Mouse (Mus musculus) heart, postnatal 0 days (tissue): ENCODE data around the gene Hoxb5. TPM values are rescaled to one million over a fixed set of nuclear protein-coding genes. Genes with fewer than 3 reads are reported as not detected.
A peak's percentile ranks its signal among the peaks of the same experiment; 100 is the strongest.

ENCODE experiments used
- ATAC-seq: fragments of 200-750 bp; cut with Nextera tagmentation; 2 replicates; pipeline ENCODE4 v1.8.0; 2017; ENCODE audit warnings: low read depth, moderate number of reproducible peaks, moderate library complexity; ENCODE audit not compliant: insufficient read depth
- DNase-seq: peaks from one replicate; pipeline ENCODE4 v3.0.0-alpha.2; 2016; ENCODE audit warnings: low spot score
- H3K27ac ChIP-seq: fragments of 300-500 bp; sonication (generic); 2 replicates; pipeline ENCODE4 v1.5.1; 2014; ENCODE audit warnings: low read depth, mild to moderate bottlenecking
- H3K27me3 ChIP-seq: fragments of 300-500 bp; sonication (generic); 2 replicates; pipeline ENCODE4 v1.6.1; 2014; ENCODE audit warnings: low read length, mixed read lengths; ENCODE audit not compliant: control insufficient read depth, insufficient read depth
- H3K36me3 ChIP-seq: fragments of 300-500 bp; sonication (generic); replicated peaks from 2 replicates; pipeline ENCODE4 v1.6.1; 2014; ENCODE audit warnings: low read length, mixed read lengths; ENCODE audit not compliant: control insufficient read depth, insufficient read depth
- H3K4me1 ChIP-seq: fragments of 300-500 bp; sonication (generic); 2 replicates; pipeline ENCODE4 v1.6.1; 2014; ENCODE audit warnings: antibody characterized with exemption; ENCODE audit not compliant: control insufficient read depth, insufficient read depth
- H3K4me2 ChIP-seq: fragments of 300-500 bp; sonication (generic); 2 replicates; pipeline ENCODE4 v1.6.1; 2014; ENCODE audit warnings: low read depth, mild to moderate bottlenecking, low read length, moderate library complexity
- H3K4me3 ChIP-seq: fragments of 300-500 bp; sonication (generic); 2 replicates; pipeline ENCODE4 v1.5.1; 2014; ENCODE audit warnings: low read depth, low read length
- H3K9ac ChIP-seq: fragments of 300-500 bp; sonication (generic); replicated peaks from 2 replicates; pipeline ENCODE4 v1.6.1; 2014; ENCODE audit warnings: low read depth, low read length, mixed read lengths
- H3K9me3 ChIP-seq: fragments of 300-500 bp; sonication (generic); replicated peaks from 2 replicates; pipeline ENCODE4 v1.6.1; 2016; ENCODE audit warnings: low read length; ENCODE audit not compliant: control insufficient read depth
- CTCF ChIP-seq: IDR thresholded peaks from 2 replicates; pipeline ENCODE4 v1.5.1; 2016; ENCODE audit warnings: antibody characterized with exemption, control low read depth, low read depth
- EP300 ChIP-seq: IDR thresholded peaks from 2 replicates; pipeline ENCODE4 v1.6.1; 2016; ENCODE audit warnings: antibody characterized with exemption, low read depth
- WGBS: fragments of 180-500 bp; shearing (Covaris S2); extraction: QIAGEN DNeasy Blood & Tissue Kit; methylation state at CpG from one replicate; pipeline ENCODE4 v1.1.7; 2014; 5-methylcytosine and 5-hydroxymethylcytosine counted together
- polyA plus RNA-seq: library from polyadenylated mRNA; unstranded; fragments of >200 nt; fragmentation: Nextera tagmentation; extraction: Ambion mirVana; gene quantifications from 2 replicates; pipeline ENCODE4 v1.2.1, GENCODE M21; 2015
- total RNA-seq: library from RNA; depleted of rRNA; stranded (reverse); fragments of >200 nt; gene quantifications from 2 replicates; pipeline ENCODE4 v1.2.3, GENCODE M21; 2014; ENCODE audit warnings: low replicate concordance

Gene Hoxb5
- total and polyA plus RNA-seq, 2 experiments from 2014 or later, result 0.08 to 0.19 TPM

GRCm38 (mm10) chr11:96318368-96319070 is 15.4 kb downstream of the Hoxb5 start:
- 1% methylated on average over 39 of the region's 45 CpGs for WGBS
- ATAC-seq (peak; percentile 63), DNase-seq (no peak)
- Histone ChIP-seq H3K9me3 (no peaks in the 10 kb centered on the region), H3K36me3 (no peaks in the 10 kb centered on the region), H3K4me3 (peak overlapping the region; percentile 47), H3K9ac (peak overlapping the region; percentile 47), H3K4me2 (peak overlapping the region; percentile 59), H3K4me1 (no peaks in the 10 kb centered on the region), H3K27ac (peak overlapping the region; percentile 79), H3K27me3 (peaks cover 100% of the 10 kb centered on the region)
- no peak for TF ChIP-seq CTCF
- no peak for TF ChIP-seq EP300

GRCm38 (mm10) chr11:96319071-96319902 is 16.2 kb downstream of the Hoxb5 start:
- Histone ChIP-seq H3K4me1 (no peaks in the 10 kb centered on the region), H3K4me3 (peak overlapping the region; percentile 47), H3K9ac (peak overlapping the region; percentile 47), H3K27me3 (peaks cover 100% of the 10 kb centered on the region), H3K4me2 (peak overlapping the region; percentile 59), H3K9me3 (no peaks in the 10 kb centered on the region), H3K36me3 (no peaks in the 10 kb centered on the region), H3K27ac (peak overlapping the region; percentile 79)
- 1% methylated on average over 31 of the region's 34 CpGs for WGBS
- TF ChIP-seq CTCF (no peak), EP300 (no peak)
- DNase-seq (no peak), ATAC-seq (peak; percentile 33)

GRCm38 (mm10) chr11:96319910-96320309 is 16.8 kb downstream of the Hoxb5 start:
- no peak for DNase-seq
- under 1% methylated on average over 29 of the region's 29 CpGs for WGBS

GRCm38 (mm10) chr11:96320688-96321087 is 17.6 kb downstream of the Hoxb5 start:
- Histone ChIP-seq H3K4me2 (no peak overlapping the region), H3K36me3 (no peaks in the 10 kb centered on the region), H3K4me1 (no peaks in the 10 kb centered on the region), H3K9ac (no peak overlapping the region), H3K9me3 (no peaks in the 10 kb centered on the region), H3K27ac (no peak overlapping the region), H3K4me3 (no peak overlapping the region), H3K27me3 (peaks cover 100% of the 10 kb centered on the region)
- ATAC-seq, result no peak
- no peak for TF ChIP-seq EP300
- no peak for TF ChIP-seq CTCF
- DNase-seq, result no peak
- 18% methylated on average over 17 of the region's 17 CpGs for WGBS

More at GRCm38 (mm10) chr11:96319910-96320309, 16.8 kb downstream of the Hoxb5 start:
- no peak for ATAC-seq
- no peaks in the 10 kb centered on the region for H3K36me3 ChIP-seq
- H3K9me3 ChIP-seq, result no peaks in the 10 kb centered on the region
- TF ChIP-seq CTCF, result no peak
- TF ChIP-seq EP300, result no peak
- peak overlapping the region; percentile 47 for H3K4me3 ChIP-seq
- H3K27ac ChIP-seq, result peak overlapping the region; percentile 31; the same call in 1 of the 2 replicates
- H3K27me3 ChIP-seq, result peaks cover 100% of the 10 kb centered on the region
- H3K4me2 ChIP-seq, result peak overlapping the region; percentile 59
- H3K9ac ChIP-seq, result no peak overlapping the region
- no peaks in the 10 kb centered on the region for H3K4me1 ChIP-seq

GRCm38 (mm10) chr11:96321846-96322245 is 18.7 kb downstream of the Hoxb5 start:
- Histone ChIP-seq H3K27ac (no peak overlapping the region), H3K36me3 (no peaks in the 10 kb centered on the region), H3K4me3 (no peak overlapping the region), H3K9me3 (no peaks in the 10 kb centered on the region), H3K9ac (no peak overlapping the region), H3K27me3 (peaks cover 100% of the 10 kb centered on the region), H3K4me2 (no peak overlapping the region), H3K4me1 (no peaks in the 10 kb centered on the region)
- TF ChIP-seq CTCF, result no peak
- no peak for TF ChIP-seq EP300
- 41% methylated on average over 5 of the region's 5 CpGs for WGBS
- no peak for DNase-seq
- no peak for ATAC-seq
